Mouse (Mus musculus) forebrain, embryonic 15.5 days (tissue): ENCODE measurements around the gene Olfr709-ps1. TPM values are rescaled to one million over a fixed set of nuclear protein-coding genes. Genes with fewer than 3 reads are reported as not detected.
"Not testable (repeated sequence)": the region's sequence is repeated elsewhere in the genome, so short reads cannot be mapped to it uniquely, and the experiment has no call there.

Experiments used
- ATAC-seq: fragments of 200-750 bp; cut with Nextera tagmentation; replicated peaks from 2 replicates; pipeline ENCODE4 v1.8.0; 2017; ENCODE audit warnings: mild to moderate bottlenecking, moderate TSS enrichment, moderate library complexity
- H3K27ac ChIP-seq: fragments of 300-500 bp; sonication (generic); replicated peaks from 2 replicates; pipeline ENCODE4 v1.5.1; 2015; ENCODE audit warnings: mild to moderate bottlenecking, inconsistent platforms
- H3K27me3 ChIP-seq: fragments of 300-500 bp; sonication (generic); 2 replicates; pipeline ENCODE4 v1.6.1; 2015; ENCODE audit warnings: inconsistent platforms
- H3K36me3 ChIP-seq: fragments of 300-500 bp; sonication (generic); 2 replicates; pipeline ENCODE4 v1.6.1; 2015; ENCODE audit warnings: mild to moderate bottlenecking, inconsistent platforms
- H3K4me1 ChIP-seq: fragments of 300-500 bp; sonication (generic); 2 replicates; pipeline ENCODE4 v1.6.1; 2015; ENCODE audit warnings: inconsistent platforms
- H3K4me2 ChIP-seq: fragments of 300-500 bp; sonication (generic); replicated peaks from 2 replicates; pipeline ENCODE4 v1.6.1; 2015; ENCODE audit warnings: mild to moderate bottlenecking, inconsistent platforms
- H3K4me3 ChIP-seq: fragments of 300-500 bp; sonication (generic); 2 replicates; pipeline ENCODE4 v1.5.1; 2015; ENCODE audit warnings: mild to moderate bottlenecking, inconsistent platforms
- H3K9ac ChIP-seq: fragments of 300-500 bp; sonication (generic); replicated peaks from 2 replicates; pipeline ENCODE4 v1.6.1; 2015; ENCODE audit warnings: mild to moderate bottlenecking, inconsistent platforms
- H3K9me3 ChIP-seq: fragments of 300-500 bp; sonication (generic); 2 replicates; pipeline ENCODE4 v1.6.1; 2016; ENCODE audit warnings: inconsistent platforms
- WGBS: fragments of 180-500 bp; shearing (Covaris S2); methylation state at CpG from one replicate; pipeline ENCODE4 v1.1.7; 2015; ENCODE audit warnings: mixed read lengths; 5-methylcytosine and 5-hydroxymethylcytosine counted together
- polyA plus RNA-seq: library from polyadenylated mRNA; unstranded; fragments of >200 nt; fragmentation: Nextera tagmentation; extraction: Ambion mirVana; gene quantifications from 2 replicates; pipeline ENCODE4 v1.2.1, GENCODE M21; 2015

Gene Olfr709-ps1
- not detected in 2 replicates for polyA plus RNA-seq

DNA sequence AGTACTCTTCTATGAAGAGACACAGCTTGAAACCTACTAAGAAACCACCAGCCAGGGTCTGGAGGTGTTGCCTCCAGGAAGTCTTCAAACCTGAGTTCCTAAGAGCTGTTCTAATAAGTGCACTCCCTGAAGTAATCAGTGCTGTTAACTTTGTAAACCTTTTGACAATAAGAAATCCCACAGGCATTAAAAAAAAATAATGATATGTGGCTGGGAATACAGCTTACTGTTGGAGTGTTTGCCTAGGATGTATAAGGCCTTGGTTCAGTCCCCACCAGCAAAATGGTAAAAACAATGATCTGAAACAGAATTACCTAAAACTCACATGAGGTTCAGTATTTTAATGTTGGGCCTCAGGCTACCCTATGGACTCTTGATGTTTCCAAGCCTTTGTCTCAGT lies at the start of gene Olfr709-ps1:
Gene Olfr709-ps1, minus strand, starts transcription at position 101 of the 400 bp plus-strand sequence.
- no peaks in the 10 kb centered on the region for H3K9me3 ChIP-seq
- no peaks in the 10 kb centered on the region for H3K4me1 ChIP-seq
- no peak for ATAC-seq
- no peak within 1 kb of the TSS for H3K4me2 ChIP-seq
- H3K27ac ChIP-seq = no peak within 1 kb of the TSS
- H3K36me3 ChIP-seq = no peaks in the 10 kb centered on the region
- H3K9ac ChIP-seq = no peak within 1 kb of the TSS
- no peak within 1 kb of the TSS for H3K4me3 ChIP-seq
- H3K27me3 ChIP-seq = no peaks in the 10 kb centered on the region

DNA sequence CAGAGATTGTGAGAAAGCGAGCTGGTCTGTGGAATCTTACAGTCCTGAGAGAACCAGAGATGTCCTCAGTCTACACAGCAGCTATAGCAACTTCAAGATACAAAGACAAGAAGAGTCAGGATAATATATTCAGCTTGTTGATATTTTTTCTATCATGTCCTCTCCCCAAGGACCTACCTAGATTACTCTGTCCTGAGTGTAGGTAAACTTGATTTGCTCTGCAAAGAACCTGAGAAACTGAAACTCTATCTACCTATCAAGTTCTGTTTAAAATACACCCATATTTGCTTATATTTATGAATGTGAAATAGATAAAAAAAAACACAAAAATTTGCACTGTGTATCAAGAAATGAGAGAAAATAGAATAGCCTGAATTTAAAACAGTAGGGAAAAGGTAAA lies 43.3 kb upstream of the Olfr709-ps1 start, which contains the start of gene Olfr711:
Gene Olfr711, minus strand, starts transcription at position 101 of the 400 bp plus-strand sequence.
- H3K4me2 ChIP-seq = no peak within 1 kb of the TSS
- no peaks in the 10 kb centered on the region for H3K9me3 ChIP-seq
- H3K27ac ChIP-seq = no peak within 1 kb of the TSS
- WGBS = 67% methylated on average over 1 of the region's 1 CpGs
- H3K9ac ChIP-seq = no peak within 1 kb of the TSS
- no peak within 1 kb of the TSS for H3K4me3 ChIP-seq
- no peaks in the 10 kb centered on the region for H3K4me1 ChIP-seq
- ATAC-seq = no peak
- no peaks in the 10 kb centered on the region for H3K36me3 ChIP-seq
- no peaks in the 10 kb centered on the region for H3K27me3 ChIP-seq

- ATAC-seq, H3K9me3 ChIP-seq, H3K4me2 ChIP-seq, H3K36me3 ChIP-seq, H3K27ac ChIP-seq, H3K4me3 ChIP-seq, H3K27me3 ChIP-seq, H3K4me1 ChIP-seq, H3K9ac ChIP-seq: not testable (repeated sequence)
Observed at GRCm38 (mm10) chr7:106967503-106967902, 35.5 kb upstream of the Olfr709-ps1 start.

DNA sequence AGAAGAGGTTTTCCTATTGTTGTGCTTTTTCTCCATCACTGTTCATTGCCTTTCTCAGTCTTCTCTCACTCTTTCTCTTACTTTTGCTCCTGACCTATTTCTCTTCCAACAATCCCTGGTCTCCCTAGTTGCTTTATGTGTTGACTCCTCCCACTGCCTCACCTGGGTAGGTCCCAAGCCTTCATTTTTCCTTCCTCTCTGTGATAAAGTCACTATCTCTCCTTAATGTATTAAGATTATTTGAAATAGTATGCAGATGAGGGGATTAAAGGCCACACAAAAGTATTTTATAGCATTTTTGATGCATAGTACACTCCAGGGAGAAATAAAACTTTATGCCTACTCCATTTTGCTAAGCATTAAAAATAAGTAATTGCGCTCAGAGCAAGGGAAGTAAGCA lies 31.8 kb upstream of the Olfr709-ps1 start, which contains the start of gene Olfr6:
Gene Olfr6, minus strand, starts transcription at position 101 of the 400 bp plus-strand sequence.
- H3K9ac ChIP-seq = no peak within 1 kb of the TSS
- no peaks in the 10 kb centered on the region for H3K9me3 ChIP-seq
- ATAC-seq = no peak
- no peak within 1 kb of the TSS for H3K4me3 ChIP-seq
- no peaks in the 10 kb centered on the region for H3K27me3 ChIP-seq
- 90% methylated on average over 1 of the region's 1 CpGs for WGBS
- H3K36me3 ChIP-seq = no peaks in the 10 kb centered on the region
- no peak within 1 kb of the TSS for H3K4me2 ChIP-seq
- H3K27ac ChIP-seq = no peak within 1 kb of the TSS
- H3K4me1 ChIP-seq = no peaks in the 10 kb centered on the region

DNA sequence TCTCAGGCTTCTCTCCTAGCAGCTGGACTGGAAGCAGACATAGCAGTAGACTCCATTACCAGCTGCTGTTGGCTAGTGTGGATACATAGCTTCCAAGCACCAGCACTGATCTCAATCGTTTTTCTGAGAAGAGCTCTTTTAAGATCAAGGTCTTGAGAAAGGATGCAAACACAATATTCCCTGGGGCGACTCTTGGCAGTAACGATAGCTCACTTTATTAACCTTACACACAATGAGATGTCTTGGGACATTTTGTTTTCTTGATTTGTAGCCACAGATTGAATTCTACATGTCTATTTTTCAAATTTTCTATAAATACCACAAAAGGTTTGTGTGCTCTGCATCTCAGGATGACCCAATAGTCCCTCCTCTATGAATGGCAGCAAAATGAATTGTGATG lies 16.2 kb upstream of the Olfr709-ps1 start, which contains the start of gene Olfr710:
Gene Olfr710, minus strand, starts transcription at position 101 of the 400 bp plus-strand sequence.
- no peak within 1 kb of the TSS for H3K4me3 ChIP-seq
- no peaks in the 10 kb centered on the region for H3K36me3 ChIP-seq
- H3K27me3 ChIP-seq = no peaks in the 10 kb centered on the region
- WGBS = 74% methylated on average over 3 of the region's 3 CpGs
- H3K4me1 ChIP-seq = no peaks in the 10 kb centered on the region
- no peak within 1 kb of the TSS for H3K27ac ChIP-seq
- no peak within 1 kb of the TSS for H3K4me2 ChIP-seq
- no peaks in the 10 kb centered on the region for H3K9me3 ChIP-seq
- no peak for ATAC-seq
- H3K9ac ChIP-seq = no peak within 1 kb of the TSS

DNA sequence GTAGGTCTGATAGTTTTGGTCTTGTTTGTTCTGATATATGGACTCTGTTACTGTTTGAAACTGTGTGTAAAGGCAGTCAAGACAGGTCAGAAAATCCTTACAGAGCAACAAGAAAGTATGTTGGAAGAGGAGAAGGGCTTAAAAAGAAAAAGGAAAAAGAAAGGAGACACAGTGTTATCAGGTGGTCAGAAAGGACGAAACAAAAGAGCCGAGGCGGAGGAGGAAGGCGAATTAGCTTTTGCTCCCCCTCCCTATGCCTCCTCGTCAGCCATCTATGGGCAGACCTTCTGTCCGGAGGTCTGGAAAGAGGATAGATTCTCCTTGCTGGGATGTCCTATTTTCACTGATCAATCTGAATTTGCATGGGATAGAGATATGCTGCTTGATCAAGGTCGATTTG lies 11.1 kb downstream of the Olfr709-ps1 start:
- WGBS = 91% methylated on average over 7 of the region's 7 CpGs
- H3K36me3 ChIP-seq, H3K4me3 ChIP-seq, H3K4me2 ChIP-seq, H3K4me1 ChIP-seq, H3K27ac ChIP-seq, H3K9me3 ChIP-seq, H3K27me3 ChIP-seq, ATAC-seq, H3K9ac ChIP-seq: not testable (repeated sequence)

DNA sequence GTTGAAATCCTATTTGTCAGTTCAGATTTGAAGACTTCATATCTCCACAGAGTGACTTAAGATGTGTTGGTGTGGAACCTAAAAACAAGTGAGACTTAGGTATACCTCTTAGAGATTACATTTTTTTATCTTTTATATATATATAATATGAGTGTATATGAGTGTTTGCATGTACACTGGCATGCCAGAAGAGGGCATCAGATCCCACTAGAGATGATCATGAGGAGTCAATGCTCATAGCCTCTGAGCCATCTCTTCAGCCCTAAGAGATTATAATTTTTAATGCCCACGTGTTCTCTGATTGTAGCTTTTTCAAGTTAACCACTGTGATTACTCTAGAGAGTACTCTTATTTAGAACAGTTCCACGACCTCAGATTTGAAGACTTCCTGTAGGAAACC lies 24.3 kb downstream of the Olfr709-ps1 start, which contains the start of gene Olfr1532-ps1:
Gene Olfr1532-ps1, plus strand, starts transcription at position 326 of the 400 bp plus-strand sequence.
- no peaks in the 10 kb centered on the region for H3K4me1 ChIP-seq
- H3K9me3 ChIP-seq = no peaks in the 10 kb centered on the region
- no peaks in the 10 kb centered on the region for H3K36me3 ChIP-seq
- no peak for ATAC-seq
- WGBS = 68% methylated on average over 2 of the region's 2 CpGs
- H3K9ac ChIP-seq = no peak within 1 kb of the TSS
- H3K4me3 ChIP-seq = no peak within 1 kb of the TSS
- no peaks in the 10 kb centered on the region for H3K27me3 ChIP-seq
- no peak within 1 kb of the TSS for H3K4me2 ChIP-seq
- H3K27ac ChIP-seq = no peak within 1 kb of the TSS

GRCm38 (mm10) chr7:106901141-106901540 lies 30.9 kb downstream of the Olfr709-ps1 start, which contains the start of gene Olfr707:
Gene Olfr707 (minus strand): TSS chr7:106901241.
- H3K4me1 ChIP-seq, H3K27ac ChIP-seq, H3K4me2 ChIP-seq, ATAC-seq, H3K9me3 ChIP-seq, H3K9ac ChIP-seq, H3K27me3 ChIP-seq, H3K4me3 ChIP-seq, H3K36me3 ChIP-seq: not testable (repeated sequence)
- 85% methylated on average over 3 of the region's 3 CpGs for WGBS

GRCm38 (mm10) chr7:106888062-106888461 lies 44.0 kb downstream of the Olfr709-ps1 start, which contains the start of gene Olfr706:
Gene Olfr706 (minus strand): TSS chr7:106888162.
- no peak within 1 kb of the TSS for H3K27ac ChIP-seq
- H3K36me3 ChIP-seq = no peaks in the 10 kb centered on the region
- no peaks in the 10 kb centered on the region for H3K27me3 ChIP-seq
- WGBS = 85% methylated on average over 2 of the region's 2 CpGs
- no peaks in the 10 kb centered on the region for H3K4me1 ChIP-seq
- no peak within 1 kb of the TSS for H3K4me2 ChIP-seq
- no peak within 1 kb of the TSS for H3K4me3 ChIP-seq
- H3K9me3 ChIP-seq = no peaks in the 10 kb centered on the region
- no peak within 1 kb of the TSS for H3K9ac ChIP-seq
- ATAC-seq = no peak

GRCm38 (mm10) chr7:106876791-106877190 lies 55.2 kb downstream of the Olfr709-ps1 start, which contains the start of gene Olfr705:
Gene Olfr705 (minus strand): TSS chr7:106876891.
- H3K4me3 ChIP-seq = no peak within 1 kb of the TSS
- no peaks in the 10 kb centered on the region for H3K27me3 ChIP-seq
- no peak within 1 kb of the TSS for H3K4me2 ChIP-seq
- H3K36me3 ChIP-seq = no peaks in the 10 kb centered on the region
- H3K9ac ChIP-seq = no peak within 1 kb of the TSS
- no peak for ATAC-seq
- H3K27ac ChIP-seq = no peak within 1 kb of the TSS
- no peaks in the 10 kb centered on the region for H3K9me3 ChIP-seq
- H3K4me1 ChIP-seq = no peaks in the 10 kb centered on the region
- 78% methylated on average over 3 of the region's 3 CpGs for WGBS

Other genes starting within 250 kb of the Olfr709-ps1 start
- gene Olfr694, start 240.4 kb downstream of the Olfr709-ps1 start, polyA plus RNA-seq = not detected in 2 replicates
- gene Olfr695, start 215.8 kb downstream of the Olfr709-ps1 start, polyA plus RNA-seq = not detected in 2 replicates
- not detected in 2 replicates for gene Olfr697, start 189.8 kb downstream of the Olfr709-ps1 start, polyA plus RNA-seq
- not detected in 2 replicates for gene Olfr698, start 176.8 kb downstream of the Olfr709-ps1 start, polyA plus RNA-seq
- not detected in 2 replicates for gene Olfr699, start 139.0 kb downstream of the Olfr709-ps1 start, polyA plus RNA-seq
- not detected in 2 replicates for gene Olfr700, start 123.4 kb downstream of the Olfr709-ps1 start, polyA plus RNA-seq
- not detected in 2 replicates for gene Olfr701, start 118.1 kb downstream of the Olfr709-ps1 start, polyA plus RNA-seq
- not detected in 2 replicates for gene Olfr702, start 98.3 kb downstream of the Olfr709-ps1 start, polyA plus RNA-seq
- gene Olfr703, start 88.9 kb downstream of the Olfr709-ps1 start, polyA plus RNA-seq = not detected in 2 replicates
- not detected in 2 replicates for gene Olfr704, start 69.0 kb downstream of the Olfr709-ps1 start, polyA plus RNA-seq
- not detected in 2 replicates for gene Olfr705, start 55.3 kb downstream of the Olfr709-ps1 start, polyA plus RNA-seq
- gene Olfr706, start 44.1 kb downstream of the Olfr709-ps1 start, polyA plus RNA-seq = not detected in 2 replicates
- gene Olfr707, start 31.0 kb downstream of the Olfr709-ps1 start, polyA plus RNA-seq = not detected in 2 replicates
- not detected in 2 replicates for gene Olfr1532-ps1, start 24.2 kb downstream of the Olfr709-ps1 start, polyA plus RNA-seq
- not detected in 2 replicates for gene Olfr710, start 16.1 kb upstream of the Olfr709-ps1 start, polyA plus RNA-seq
- not detected in 2 replicates for gene Olfr6, start 31.7 kb upstream of the Olfr709-ps1 start, polyA plus RNA-seq
- not detected in 2 replicates for gene Olfr711, start 43.2 kb upstream of the Olfr709-ps1 start, polyA plus RNA-seq
- not detected in 2 replicates for gene Olfr2, start 73.9 kb upstream of the Olfr709-ps1 start, polyA plus RNA-seq
- gene Olfr713, start 99.0 kb upstream of the Olfr709-ps1 start, polyA plus RNA-seq = not detected in 2 replicates
- not detected in 2 replicates for gene Olfr714, start 138.8 kb upstream of the Olfr709-ps1 start, polyA plus RNA-seq
- not detected in 2 replicates for gene Olfr17, start 161.0 kb upstream of the Olfr709-ps1 start, polyA plus RNA-seq
- gene Olfr715b, start 178.2 kb upstream of the Olfr709-ps1 start, polyA plus RNA-seq = not detected in 2 replicates
- not detected in 2 replicates for gene Olfr715, start 198.9 kb upstream of the Olfr709-ps1 start, polyA plus RNA-seq
- not detected in 2 replicates for gene Olfr716, start 206.1 kb upstream of the Olfr709-ps1 start, polyA plus RNA-seq
- not detected in 2 replicates for gene Nlrp14, start 234.8 kb upstream of the Olfr709-ps1 start, polyA plus RNA-seq